Comparison of ENCODE assay signal across 8 mouse cellular contexts in genomic region chr8:95434233-95434632, GRCm38 (mm10). TPM values are rescaled to one million over a fixed set of nuclear protein-coding genes. Genes with fewer than 3 reads are reported as not detected.
A peak's percentile ranks its signal among the peaks of the same experiment; 100 is the strongest.
DNase-seq lines count a peak whose midpoint lies in the region; ATAC-seq and TF ChIP-seq lines count a peak whose summit lies in the region.

No protein-coding gene starts in this region.

- H3K4me3 ChIP-seq in heart, embryonic 12.5 days, result peak overlapping the region; percentile 85
- H3K4me3 ChIP-seq in ES-Bruce4 (ENCODE audit: low read depth, low read length), result peak overlapping the region; percentile 94
- H3K4me3 ChIP-seq in embryonic facial prominence, embryonic 11.5 days (ENCODE audit: low read depth, low read length), result peak overlapping the region; percentile 82
- H3K4me3 ChIP-seq in hindbrain, embryonic 15.5 days, result peak overlapping the region; percentile 94
- H3K4me3 ChIP-seq in liver, embryonic 11.5 days (ENCODE audit: low read depth, low read length), result peak overlapping the region; percentile 87
- peak overlapping the region; percentile 94 for H3K4me3 ChIP-seq in neural tube, embryonic 15.5 days (replicated peaks)

- peak overlapping the region; percentile 89 for H3K4me2 ChIP-seq in heart, embryonic 12.5 days
- peak overlapping the region; percentile 62 for H3K4me2 ChIP-seq in embryonic facial prominence, embryonic 11.5 days (ENCODE audit: low read depth, low read length)
- H3K4me2 ChIP-seq in hindbrain, embryonic 15.5 days, result peak overlapping the region; percentile 78
- H3K4me2 ChIP-seq in liver, embryonic 11.5 days, result peak overlapping the region; percentile 75
- H3K4me2 ChIP-seq in neural tube, embryonic 15.5 days, result peak overlapping the region; percentile 80

- TF ChIP-seq POLR2A in ES-Bruce4 (IDR thresholded peaks at IDR 0.05; ENCODE audit: insufficient read depth, low read length), result no peak

- no peaks in the 10 kb centered on the region for H3K27me3 ChIP-seq in heart, embryonic 12.5 days (replicated peaks)
- no peaks in the 10 kb centered on the region for H3K27me3 ChIP-seq in ES-Bruce4 (ENCODE audit: control insufficient read depth, insufficient read depth, low read length, poor library complexity, severe bottlenecking)
- no peaks in the 10 kb centered on the region for H3K27me3 ChIP-seq in embryonic facial prominence, embryonic 11.5 days (ENCODE audit: control insufficient read depth, insufficient read depth, low read length)
- no peaks in the 10 kb centered on the region for H3K27me3 ChIP-seq in hindbrain, embryonic 15.5 days
- H3K27me3 ChIP-seq in liver, embryonic 11.5 days (replicated peaks; ENCODE audit: control insufficient read depth, insufficient read depth, low read length), result no peaks in the 10 kb centered on the region
- no peaks in the 10 kb centered on the region for H3K27me3 ChIP-seq in neural tube, embryonic 15.5 days (replicated peaks)

- WGBS in heart, embryonic 12.5 days, result 0% methylated on average over 25 of the region's 25 CpGs
- WGBS in embryonic facial prominence, embryonic 11.5 days, result 0% methylated on average over 25 of the region's 25 CpGs
- WGBS in hindbrain, embryonic 15.5 days, result under 1% methylated on average over 25 of the region's 25 CpGs
- 2% methylated on average over 25 of the region's 25 CpGs for WGBS in liver, embryonic 11.5 days
- under 1% methylated on average over 22 of the region's 25 CpGs for WGBS in neural tube, embryonic 15.5 days

- no peak for TF ChIP-seq CTCF in ES-Bruce4 (IDR thresholded peaks at IDR 0.05; ENCODE audit: low read depth, low read length)

- ATAC-seq in heart, embryonic 12.5 days (ENCODE audit: insufficient number of reproducible peaks, low FRiP score), result peak; percentile 52
- no peak for ATAC-seq in embryonic facial prominence, embryonic 11.5 days (replicated peaks; ENCODE audit: insufficient number of reproducible peaks, low FRiP score, low TSS enrichment, low read depth)
- ATAC-seq in hindbrain, embryonic 15.5 days (ENCODE audit: low FRiP score, low read depth), result peak; percentile 45
- peak; percentile 37 for ATAC-seq in liver, embryonic 11.5 days (replicated peaks; ENCODE audit: low FRiP score)
- peak; percentile 54; the same call in 1 of the 2 replicates for ATAC-seq in neural tube, embryonic 15.5 days (ENCODE audit: low FRiP score)
- ATAC-seq in megakaryocyte progenitor cell, adult 5-6 weeks (replicated peaks; ENCODE audit: poor library complexity), result no peak

- no peak for TF ChIP-seq EP300 in ES-Bruce4 (IDR thresholded peaks at IDR 0.05; ENCODE audit: insufficient read depth, low read depth, low read length)

- DNase-seq in heart, adult 8-10 months (ENCODE audit: low spot score), result no peak
- DNase-seq in embryonic facial prominence, embryonic 11.5 days (ENCODE audit: low spot score), result peak; percentile 67
- DNase-seq in liver, embryonic 11.5 days (ENCODE audit: low spot score), result no peak

- H3K27ac ChIP-seq in heart, embryonic 12.5 days (ENCODE audit: poor library complexity, severe bottlenecking), result peak overlapping the region; percentile 88
- no peak overlapping the region for H3K27ac ChIP-seq in ES-Bruce4 (ENCODE audit: insufficient read depth, low read length)
- H3K27ac ChIP-seq in embryonic facial prominence, embryonic 11.5 days (replicated peaks; ENCODE audit: low read depth, low read length), result peak overlapping the region; percentile 75
- H3K27ac ChIP-seq in hindbrain, embryonic 15.5 days (replicated peaks), result peak overlapping the region; percentile 95
- peak overlapping the region; percentile 85 for H3K27ac ChIP-seq in liver, embryonic 11.5 days (ENCODE audit: low read depth, low read length)
- H3K27ac ChIP-seq in neural tube, embryonic 15.5 days (replicated peaks), result peak overlapping the region; percentile 94

- peak overlapping the region; percentile 89 for H3K9ac ChIP-seq in heart, embryonic 12.5 days
- peak overlapping the region; percentile 90 for H3K9ac ChIP-seq in ES-Bruce4 (ENCODE audit: low read depth, poor library complexity, severe bottlenecking)
- peak overlapping the region; percentile 89 for H3K9ac ChIP-seq in embryonic facial prominence, embryonic 11.5 days (replicated peaks; ENCODE audit: low read length)
- peak overlapping the region; percentile 95 for H3K9ac ChIP-seq in hindbrain, embryonic 15.5 days
- H3K9ac ChIP-seq in liver, embryonic 11.5 days (ENCODE audit: low read depth, low read length), result peak overlapping the region; percentile 88
- peak overlapping the region; percentile 96 for H3K9ac ChIP-seq in neural tube, embryonic 15.5 days (replicated peaks)

- H3K4me1 ChIP-seq in heart, embryonic 12.5 days (replicated peaks), result peaks cover 46% of the 10 kb centered on the region
- peaks cover 2% of the 10 kb centered on the region for H3K4me1 ChIP-seq in ES-Bruce4 (ENCODE audit: control insufficient read depth, insufficient read depth, low read length)
- H3K4me1 ChIP-seq in embryonic facial prominence, embryonic 11.5 days (ENCODE audit: control insufficient read depth, insufficient read depth, low read length), result peaks cover 3% of the 10 kb centered on the region
- peaks cover 46% of the 10 kb centered on the region for H3K4me1 ChIP-seq in hindbrain, embryonic 15.5 days (replicated peaks)
- H3K4me1 ChIP-seq in liver, embryonic 11.5 days (replicated peaks; ENCODE audit: control insufficient read depth, insufficient read depth, low read length), result peaks cover 27% of the 10 kb centered on the region
- H3K4me1 ChIP-seq in neural tube, embryonic 15.5 days, result peaks cover 44% of the 10 kb centered on the region

- no peaks in the 10 kb centered on the region for H3K36me3 ChIP-seq in heart, embryonic 12.5 days
- peaks cover 4% of the 10 kb centered on the region for H3K36me3 ChIP-seq in ES-Bruce4 (ENCODE audit: control insufficient read depth, insufficient read depth, low read length, poor library complexity, severe bottlenecking)
- no peaks in the 10 kb centered on the region for H3K36me3 ChIP-seq in embryonic facial prominence, embryonic 11.5 days (replicated peaks; ENCODE audit: control insufficient read depth, insufficient read depth, low read depth, low read length)
- no peaks in the 10 kb centered on the region for H3K36me3 ChIP-seq in hindbrain, embryonic 15.5 days
- no peaks in the 10 kb centered on the region for H3K36me3 ChIP-seq in liver, embryonic 11.5 days (ENCODE audit: control insufficient read depth, insufficient read depth, low read length)
- H3K36me3 ChIP-seq in neural tube, embryonic 15.5 days, result no peaks in the 10 kb centered on the region

- no peaks in the 10 kb centered on the region for H3K9me3 ChIP-seq in heart, embryonic 12.5 days (replicated peaks)
- no peaks in the 10 kb centered on the region for H3K9me3 ChIP-seq in ES-Bruce4 (replicated peaks; ENCODE audit: control insufficient read depth, insufficient read depth, low read length, poor library complexity, severe bottlenecking)
- H3K9me3 ChIP-seq in embryonic facial prominence, embryonic 11.5 days (replicated peaks; ENCODE audit: control insufficient read depth, low read length), result no peaks in the 10 kb centered on the region
- no peaks in the 10 kb centered on the region for H3K9me3 ChIP-seq in hindbrain, embryonic 15.5 days
- H3K9me3 ChIP-seq in liver, embryonic 11.5 days (ENCODE audit: control insufficient read depth, low read length), result no peaks in the 10 kb centered on the region
- H3K9me3 ChIP-seq in neural tube, embryonic 15.5 days (replicated peaks), result no peaks in the 10 kb centered on the region

RNA-seq across cellular contexts. Expression of gene Cfap20, which starts 0.4 kb away (rescaled TPM):
- polyA plus RNA-seq in heart, embryonic 12.5 days (2016; fragmentation: Nextera tagmentation; extraction: Ambion mirVana), result 151 and 153 TPM in 2 replicates
- total RNA-seq in heart, adult 8-10 months (2022), result 10 to 100 TPM; 19.8 to 24.3 (median 20.8) TPM
- polyA plus RNA-seq in ES-Bruce4 (2011; ENCODE audit: insufficient read depth, insufficient read length, low read depth, missing spikeins), result 122 and 132 TPM in 2 replicates
- 146 and 160 TPM in 2 replicates for polyA plus RNA-seq in embryonic facial prominence, embryonic 11.5 days (2014; fragmentation: Nextera tagmentation; extraction: Ambion mirVana)
- polyA plus RNA-seq in hindbrain, embryonic 15.5 days (2015; fragmentation: Nextera tagmentation; extraction: Ambion mirVana), result 120 and 122 TPM in 2 replicates
- 78.7 and 82.2 TPM in 2 replicates for polyA plus RNA-seq in liver, embryonic 11.5 days (2014; fragmentation: Nextera tagmentation; extraction: Ambion mirVana)
- polyA plus RNA-seq in neural tube, embryonic 15.5 days (2015; fragmentation: Nextera tagmentation; extraction: Ambion mirVana), result 121 and 123 TPM in 2 replicates
- total RNA-seq in megakaryocyte progenitor cell, adult 5-6 weeks (2015), result 96.0 and 101 TPM in 2 replicates
- total RNA-seq in megakaryocyte progenitor cell, adult 5-6 weeks (2017), result 52.0 and 63.2 TPM in 2 replicates

RNA-seq across cellular contexts. Expression of gene Csnk2a2, which starts 55.6 kb away (rescaled TPM):
- polyA plus RNA-seq in heart, embryonic 12.5 days (2016; fragmentation: Nextera tagmentation; extraction: Ambion mirVana), result 8.2 and 8.7 TPM in 2 replicates
- total RNA-seq in heart, adult 8-10 months (2022), result 10 to 100 TPM; 17.3 to 30.2 (median 28.7) TPM
- 210 and 236 TPM in 2 replicates for polyA plus RNA-seq in ES-Bruce4 (2011; ENCODE audit: insufficient read depth, insufficient read length, low read depth, missing spikeins)
- 14.6 and 19.9 TPM in 2 replicates for polyA plus RNA-seq in embryonic facial prominence, embryonic 11.5 days (2014; fragmentation: Nextera tagmentation; extraction: Ambion mirVana)
- 7.5 and 13.0 TPM in 2 replicates for polyA plus RNA-seq in hindbrain, embryonic 15.5 days (2015; fragmentation: Nextera tagmentation; extraction: Ambion mirVana)
- polyA plus RNA-seq in liver, embryonic 11.5 days (2014; fragmentation: Nextera tagmentation; extraction: Ambion mirVana), result 13.0 and 15.4 TPM in 2 replicates
- 7.3 and 8.5 TPM in 2 replicates for polyA plus RNA-seq in neural tube, embryonic 15.5 days (2015; fragmentation: Nextera tagmentation; extraction: Ambion mirVana)
- total RNA-seq in megakaryocyte progenitor cell, adult 5-6 weeks (2015), result 113 TPM in 2 replicates
- 30.0 and 33.1 TPM in 2 replicates for total RNA-seq in megakaryocyte progenitor cell, adult 5-6 weeks (2017)

Comparison
In these comparisons a context has a peak if more than half of its experiments do, and no peak if none do; other contexts are left out.
1. ATAC-seq: peak in heart, embryonic 12.5 days (single experiment), hindbrain, embryonic 15.5 days (single experiment), liver, embryonic 11.5 days (single experiment) and neural tube, embryonic 15.5 days (single experiment); none in embryonic facial prominence, embryonic 11.5 days (single experiment) and megakaryocyte progenitor cell, adult 5-6 weeks (single experiment).
2. RNA of gene Csnk2a2, which starts 55.6 kb away (polyA plus RNA-seq): 210 to 236 TPM in ES-Bruce4; 14.6 to 19.9 TPM in embryonic facial prominence, embryonic 11.5 days, 13.0 to 15.4 TPM in liver, embryonic 11.5 days, 8.2 to 8.7 TPM in heart, embryonic 12.5 days, 7.5 to 13.0 TPM in hindbrain, embryonic 15.5 days and 7.3 to 8.5 TPM in neural tube, embryonic 15.5 days; every median in the first group is over 10 times any median in the second.
3. Peak in every context shown above with its lines, with median percentiles within 50 percentile points of each other: H3K4me2 ChIP-seq, H3K4me3 ChIP-seq and H3K9ac ChIP-seq.